Comparison of ENCODE assay signal across 21 mouse cellular contexts in the genomic region with DNA sequence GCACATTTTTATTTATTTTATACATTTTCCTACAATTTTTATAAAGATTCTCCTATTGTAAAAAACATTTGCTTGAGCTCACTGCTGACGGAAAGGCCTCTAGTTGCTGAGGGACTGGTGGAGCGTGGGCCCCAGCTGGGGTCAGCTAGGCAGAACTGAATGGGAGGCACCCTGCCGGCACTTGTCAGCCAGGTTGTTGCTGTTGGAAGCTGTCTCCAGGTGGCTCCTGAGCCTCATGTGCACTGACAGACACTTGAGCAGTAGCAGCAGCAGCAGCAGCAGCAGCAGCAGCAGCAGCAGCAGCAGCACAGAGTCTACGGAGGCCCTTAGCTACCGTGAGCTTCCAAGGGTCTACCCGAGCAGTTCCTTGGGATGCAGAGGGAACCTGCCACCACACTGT. TPM values are rescaled to one million over a fixed set of nuclear protein-coding genes. Genes with fewer than 3 reads are reported as not detected.
DNase-seq lines count a peak whose midpoint lies in the region; ATAC-seq and TF ChIP-seq lines count a peak whose summit lies in the region.
"Had no signal": no experiment of that assay in that cellular context is flagged by ENCODE, and none has a peak within 500 bp of the region (broad histone marks: within the 10 kb centered on the region; RNA-seq: fewer than 3 reads in every experiment).

No protein-coding gene starts in this region.

- peaks cover 33% of the 10 kb centered on the region for H3K36me3 ChIP-seq in heart, embryonic 11.5 days (ENCODE audit: control insufficient read depth, insufficient read depth, low read length)
- H3K36me3 ChIP-seq in hindbrain, embryonic 10.5 days: peaks cover 97% of the 10 kb centered on the region
- peaks cover 87% of the 10 kb centered on the region for H3K36me3 ChIP-seq in hindbrain, embryonic 14.5 days (replicated peaks; ENCODE audit: control insufficient read depth, insufficient read depth)
- H3K36me3 ChIP-seq in intestine, embryonic 16.5 days (ENCODE audit: control insufficient read depth, insufficient read depth, low read length): peaks cover 38% of the 10 kb centered on the region

- H3K9me3 ChIP-seq in heart, embryonic 11.5 days (replicated peaks; ENCODE audit: control insufficient read depth, low read length): no peaks in the 10 kb centered on the region
- H3K9me3 ChIP-seq in hindbrain, embryonic 10.5 days: no peaks in the 10 kb centered on the region
- no peaks in the 10 kb centered on the region for H3K9me3 ChIP-seq in hindbrain, embryonic 14.5 days (ENCODE audit: control insufficient read depth, low read length)
- no peaks in the 10 kb centered on the region for H3K9me3 ChIP-seq in intestine, embryonic 16.5 days (ENCODE audit: control insufficient read depth, low read length)
- H3K9me3 ChIP-seq: embryonic facial prominence, embryonic 15.5 days; limb, embryonic 15.5 days; lung, embryonic 15.5 days had no signal

- WGBS in heart, embryonic 11.5 days (ENCODE audit: insufficient replicate concordance): 52% methylated on average over 6 of the region's 6 CpGs
- 72% methylated on average over 6 of the region's 6 CpGs for WGBS in hindbrain, embryonic 10.5 days
- 66% methylated on average over 6 of the region's 6 CpGs for WGBS in hindbrain, embryonic 14.5 days
- WGBS in bone marrow, adult 2 months: 90% methylated on average over 6 of the region's 6 CpGs
- 90% methylated on average over 6 of the region's 6 CpGs for WGBS in intestine, embryonic 16.5 days

- no peak for TF ChIP-seq POLR2A in bone marrow, adult 2 months (IDR thresholded peaks at IDR 0.05; ENCODE audit: borderline replicate concordance, control insufficient read depth, low read depth, low read length)

- peak overlapping the region; percentile 12; the same call in 1 of the 2 replicates for H3K9ac ChIP-seq in heart, embryonic 11.5 days (ENCODE audit: low read depth, low read length)
- no peak overlapping the region for H3K9ac ChIP-seq in hindbrain, embryonic 14.5 days
- no peak overlapping the region for H3K9ac ChIP-seq in intestine, embryonic 16.5 days (ENCODE audit: low read depth, low read length)
- H3K9ac ChIP-seq: embryonic facial prominence, embryonic 15.5 days; limb, embryonic 15.5 days; lung, embryonic 15.5 days had no signal

- no peaks in the 10 kb centered on the region for H3K27me3 ChIP-seq in heart, embryonic 11.5 days (ENCODE audit: control insufficient read depth, insufficient read depth, low read length)
- H3K27me3 ChIP-seq in hindbrain, embryonic 10.5 days (ENCODE audit: insufficient read depth, poor library complexity, severe bottlenecking): no peaks in the 10 kb centered on the region
- H3K27me3 ChIP-seq in hindbrain, embryonic 14.5 days (ENCODE audit: control insufficient read depth, insufficient read depth, low read length): no peaks in the 10 kb centered on the region
- no peaks in the 10 kb centered on the region for H3K27me3 ChIP-seq in intestine, embryonic 16.5 days (replicated peaks; ENCODE audit: control insufficient read depth, insufficient read depth, low read length)
- H3K27me3 ChIP-seq: embryonic facial prominence, embryonic 15.5 days; limb, embryonic 15.5 days; lung, embryonic 15.5 days had no signal

- H3K4me1 ChIP-seq in heart, embryonic 11.5 days (ENCODE audit: control insufficient read depth, insufficient read depth, low read length): peaks cover 19% of the 10 kb centered on the region
- 0 out of 2 replicates have a peak, but pooled peaks cover 2% of the 10 kb centered on the region for H3K4me1 ChIP-seq in hindbrain, embryonic 10.5 days (replicated peaks)
- H3K4me1 ChIP-seq in hindbrain, embryonic 14.5 days (replicated peaks; ENCODE audit: control insufficient read depth, insufficient read depth, low read length): no peaks in the 10 kb centered on the region
- peaks cover 7% of the 10 kb centered on the region for H3K4me1 ChIP-seq in bone marrow, adult 2 months (ENCODE audit: control insufficient read depth, insufficient read depth, low read length)
- H3K4me1 ChIP-seq in intestine, embryonic 16.5 days (ENCODE audit: control insufficient read depth, insufficient read depth, low read length): no peaks in the 10 kb centered on the region
- H3K4me1 ChIP-seq: embryonic facial prominence, embryonic 15.5 days; limb, embryonic 15.5 days; lung, embryonic 15.5 days had no signal

- peak; percentile 40 to 54 for DNase-seq in cerebellum, postnatal 10 days
- DNase-seq in heart, adult 8-10 months (ENCODE audit: low spot score): no peak
- no peak for DNase-seq in hindbrain, embryonic 10.5 days (ENCODE audit: low spot score)
- no peak for DNase-seq in hindbrain, embryonic 14.5 days (ENCODE audit: low spot score)
- DNase-seq: adrenal gland, postnatal 10 days; cerebellum, adult 11 months; kidney, adult 2 months; kidney, postnatal 10 days; layer of hippocampus, postnatal 36 days; lung, postnatal 4 days; retina, postnatal 1 day; right cerebral cortex, postnatal 4 days; thymus, adult 2 months had no signal

- no peak for TF ChIP-seq CTCF in bone marrow, adult 2 months (IDR thresholded peaks at IDR 0.05; ENCODE audit: control insufficient read depth, insufficient read depth, low read length)

- peak overlapping the region; percentile 85 for H3K27ac ChIP-seq in heart, embryonic 11.5 days (ENCODE audit: low read depth, low read length)
- H3K27ac ChIP-seq in hindbrain, embryonic 10.5 days: peak overlapping the region; percentile 4; the same call in 1 of the 2 replicates
- no peak overlapping the region for H3K27ac ChIP-seq in hindbrain, embryonic 14.5 days
- peak overlapping the region; percentile 58 for H3K27ac ChIP-seq in bone marrow, adult 2 months (ENCODE audit: control insufficient read depth, insufficient read depth, low read depth, low read length, poor library complexity)
- H3K27ac ChIP-seq in intestine, embryonic 16.5 days (ENCODE audit: low read length): no peak overlapping the region
- H3K27ac ChIP-seq: embryonic facial prominence, embryonic 15.5 days; limb, embryonic 15.5 days; lung, embryonic 15.5 days had no signal

- H3K4me2 ChIP-seq in heart, embryonic 11.5 days: peak overlapping the region; percentile 24; the same call in 1 of the 2 replicates
- H3K4me2 ChIP-seq in hindbrain, embryonic 14.5 days (replicated peaks): no peak overlapping the region
- no peak overlapping the region for H3K4me2 ChIP-seq in intestine, embryonic 16.5 days (ENCODE audit: low read depth, low read length)
- H3K4me2 ChIP-seq: embryonic facial prominence, embryonic 15.5 days; limb, embryonic 15.5 days; lung, embryonic 15.5 days had no signal

- H3K4me3 ChIP-seq in heart, embryonic 11.5 days (ENCODE audit: low read depth, low read length): no peak overlapping the region
- H3K4me3 ChIP-seq in hindbrain, embryonic 10.5 days: no peak overlapping the region
- H3K4me3 ChIP-seq in hindbrain, embryonic 14.5 days (replicated peaks; ENCODE audit: low read length): no peak overlapping the region
- H3K4me3 ChIP-seq in bone marrow, adult 2 months (replicated peaks; ENCODE audit: control insufficient read depth, low read depth, low read length): no peak overlapping the region
- no peak overlapping the region for H3K4me3 ChIP-seq in intestine, embryonic 16.5 days (ENCODE audit: low read length)
- H3K4me3 ChIP-seq: embryonic facial prominence, embryonic 15.5 days; limb, embryonic 15.5 days; lung, embryonic 15.5 days had no signal

- no peak for ATAC-seq in cerebellum, adult (ENCODE audit: insufficient number of reproducible peaks, low FRiP score, low TSS enrichment)
- no peak for ATAC-seq in heart, embryonic 11.5 days (replicated peaks; ENCODE audit: insufficient number of reproducible peaks, low FRiP score, low TSS enrichment)
- no peak for ATAC-seq in hindbrain, embryonic 14.5 days (ENCODE audit: low FRiP score)
- no peak for ATAC-seq in intestine, embryonic 16.5 days
- ATAC-seq: activated CD4-positive, CD25-positive, alpha-beta regulatory T cell, adult 4 months had no signal

RNA-seq across cellular contexts. Expression of a gene that starts 27.0 kb away (rescaled TPM):
- polyA plus RNA-seq in heart, embryonic 11.5 days (2014; fragmentation: Nextera tagmentation; extraction: Ambion mirVana): 99.9 and 101 TPM in 2 replicates
- 10 to 100 TPM; 57.5 to 79.0 (median 65.0) TPM for total RNA-seq in heart, adult 8-10 months (2022)
- 135 and 149 TPM in 2 replicates for polyA plus RNA-seq in hindbrain, embryonic 10.5 days (2016; fragmentation: Nextera tagmentation; extraction: Ambion mirVana)
- polyA plus RNA-seq in hindbrain, embryonic 14.5 days (2014; fragmentation: Nextera tagmentation; extraction: Ambion mirVana): 103 and 109 TPM in 2 replicates
- 49.8 and 90.6 TPM in 2 replicates for polyA plus RNA-seq in bone marrow, adult 2 months (2011; ENCODE audit: insufficient read depth, insufficient read length, low replicate concordance, missing spikeins)
- 85.9 and 92.7 TPM in 2 replicates for polyA plus RNA-seq in intestine, embryonic 16.5 days (2015; fragmentation: Nextera tagmentation; extraction: Ambion mirVana)

RNA-seq across cellular contexts. Expression of a gene that starts 29.5 kb away (rescaled TPM):
- polyA plus RNA-seq in heart, embryonic 11.5 days (2014; fragmentation: Nextera tagmentation; extraction: Ambion mirVana): 18.0 and 19.3 TPM in 2 replicates
- total RNA-seq in heart, adult 8-10 months (2022): 10 to 100 TPM; 12.4 to 14.9 (median 14.1) TPM
- 16.4 and 16.8 TPM in 2 replicates for polyA plus RNA-seq in hindbrain, embryonic 10.5 days (2016; fragmentation: Nextera tagmentation; extraction: Ambion mirVana)
- polyA plus RNA-seq in hindbrain, embryonic 14.5 days (2014; fragmentation: Nextera tagmentation; extraction: Ambion mirVana): 13.5 and 13.6 TPM in 2 replicates
- polyA plus RNA-seq in bone marrow, adult 2 months (2011; ENCODE audit: insufficient read depth, insufficient read length, low replicate concordance, missing spikeins): 24.2 and 28.3 TPM in 2 replicates
- 10.2 and 12.4 TPM in 2 replicates for polyA plus RNA-seq in intestine, embryonic 16.5 days (2015; fragmentation: Nextera tagmentation; extraction: Ambion mirVana)

Comparison
In these comparisons a context has a peak if more than half of its experiments do, and no peak if none do; other contexts are left out.
1. H3K27ac ChIP-seq: peak in heart, embryonic 11.5 days (single experiment), hindbrain, embryonic 10.5 days (single experiment) and bone marrow, adult 2 months (single experiment); none in hindbrain, embryonic 14.5 days (single experiment) and intestine, embryonic 16.5 days (single experiment).
2. DNase-seq: peak in cerebellum, postnatal 10 days (2 of 2); none in heart, adult 8-10 months (single experiment), hindbrain, embryonic 10.5 days (single experiment) and hindbrain, embryonic 14.5 days (single experiment).